Mouse (Mus musculus) embryonic facial prominence, embryonic 11.5 days (tissue): ENCODE results near the gene Chrdl2. TPM values are rescaled to one million over a fixed set of nuclear protein-coding genes. Genes with fewer than 3 reads are reported as not detected.
"Not testable (repeated sequence)": the region's sequence is repeated elsewhere in the genome, so short reads cannot be mapped to it uniquely, and the experiment has no call there.

Experiments
- ATAC-seq: fragments of 200-750 bp; cut with Nextera tagmentation; replicated peaks from 2 replicates; pipeline ENCODE4 v1.8.0; 2017; ENCODE audit warnings: low read depth; ENCODE audit not compliant: insufficient number of reproducible peaks, low FRiP score, low TSS enrichment
- DNase-seq: peaks from one replicate; pipeline ENCODE4 v3.0.0-alpha.2; 2015; ENCODE audit warnings: low spot score
- H3K27ac ChIP-seq: fragments of 300-500 bp; sonication (generic); replicated peaks from 2 replicates; pipeline ENCODE4 v1.5.1; 2014; ENCODE audit warnings: mild to moderate bottlenecking, low read depth, low read length, control low read depth
- H3K27me3 ChIP-seq: fragments of 300-500 bp; sonication (generic); 2 replicates; pipeline ENCODE4 v1.6.1; 2014; ENCODE audit warnings: mild to moderate bottlenecking, low read length, moderate library complexity, mixed read lengths; ENCODE audit not compliant: control insufficient read depth, insufficient read depth
- H3K36me3 ChIP-seq: fragments of 300-500 bp; sonication (generic); replicated peaks from 2 replicates; pipeline ENCODE4 v1.6.1; 2014; ENCODE audit warnings: low read depth, mild to moderate bottlenecking, low read length, moderate library complexity, mixed read lengths; ENCODE audit not compliant: control insufficient read depth, insufficient read depth
- H3K4me1 ChIP-seq: fragments of 300-500 bp; sonication (generic); 2 replicates; pipeline ENCODE4 v1.6.1; 2014; ENCODE audit warnings: low read length, mixed read lengths; ENCODE audit not compliant: control insufficient read depth, insufficient read depth
- H3K4me2 ChIP-seq: fragments of 300-500 bp; sonication (generic); 2 replicates; pipeline ENCODE4 v1.6.1; 2014; ENCODE audit warnings: low read depth, mild to moderate bottlenecking, control low read depth, low read length, moderate library complexity
- H3K4me3 ChIP-seq: fragments of 300-500 bp; sonication (generic); 2 replicates; pipeline ENCODE4 v1.5.1; 2014; ENCODE audit warnings: low read depth, low read length, control low read depth
- H3K9ac ChIP-seq: fragments of 300-500 bp; sonication (generic); replicated peaks from 2 replicates; pipeline ENCODE4 v1.6.1; 2014; ENCODE audit warnings: mild to moderate bottlenecking, control low read depth, low read length
- H3K9me3 ChIP-seq: fragments of 300-500 bp; sonication (generic); replicated peaks from 2 replicates; pipeline ENCODE4 v1.6.1; 2016; ENCODE audit warnings: mild to moderate bottlenecking, low read length, inconsistent platforms, mixed read lengths; ENCODE audit not compliant: control insufficient read depth
- WGBS: fragments of 180-500 bp; shearing (Covaris S2); extraction: QIAGEN DNeasy Blood & Tissue Kit; methylation state at CpG from one replicate; pipeline ENCODE4 v1.1.7; 2014; 5-methylcytosine and 5-hydroxymethylcytosine counted together
- polyA plus RNA-seq: library from polyadenylated mRNA; unstranded; fragments of >200 nt; fragmentation: Nextera tagmentation; extraction: Ambion mirVana; gene quantifications from 2 replicates; pipeline ENCODE4 v1.2.1, GENCODE M21; 2014

Chrdl2 gene
- polyA plus RNA-seq, 1 experiment from 2014 or later: 0.49 TPM

DNA sequence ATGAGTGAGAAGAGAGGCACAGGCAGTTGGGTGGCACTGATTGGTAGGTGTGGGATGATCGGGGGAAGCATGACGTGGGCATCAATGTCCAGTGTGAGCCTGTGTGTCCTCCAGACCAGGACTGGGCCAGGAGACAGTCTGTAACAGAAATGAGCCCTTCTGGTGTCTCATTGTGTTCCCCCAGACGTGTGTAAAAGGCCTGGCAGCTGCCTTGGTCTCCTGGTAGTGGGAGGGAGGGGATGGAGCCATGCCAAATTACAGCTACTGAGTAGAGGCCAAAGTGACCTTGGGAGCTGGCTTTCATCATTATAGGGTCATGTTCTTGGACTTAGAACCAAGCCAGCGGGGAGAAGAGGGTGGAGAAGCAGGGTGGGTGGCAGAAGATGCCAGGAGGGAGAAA lies 45.9 kb downstream of the Chrdl2 start:
- DNase-seq (no peak), ATAC-seq (no peak)
- Histone ChIP-seq H3K4me2 (no peak overlapping the region), H3K9me3 (no peaks in the 10 kb centered on the region), H3K4me3 (no peak overlapping the region), H3K36me3 (no peaks in the 10 kb centered on the region), H3K4me1 (no peaks in the 10 kb centered on the region), H3K27me3 (no peaks in the 10 kb centered on the region), H3K27ac (no peak overlapping the region), H3K9ac (no peak overlapping the region)
- WGBS: 70% methylated on average over 4 of the region's 4 CpGs

DNA sequence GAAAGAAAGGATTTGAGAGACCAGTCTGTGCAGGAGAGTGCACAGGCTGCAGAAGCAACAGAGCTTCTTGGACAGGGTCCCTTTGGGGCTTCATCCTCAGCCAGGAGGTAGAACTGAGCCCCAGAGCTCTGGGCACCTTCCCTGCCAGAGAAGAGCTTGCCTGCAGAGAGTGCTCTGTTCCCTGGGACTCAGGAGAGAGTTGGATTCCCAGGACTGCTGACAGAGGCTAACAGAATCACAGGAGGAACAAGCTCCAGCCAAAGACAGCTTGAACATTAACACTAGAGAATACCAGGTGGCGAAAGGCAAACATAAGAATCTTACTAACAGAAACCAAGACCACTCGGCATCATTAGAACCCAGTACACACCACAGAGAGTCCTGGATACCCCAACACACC lies 47.0 kb downstream of the Chrdl2 start:
- not testable (repeated sequence) for H3K27me3 ChIP-seq, H3K27ac ChIP-seq, H3K4me2 ChIP-seq, H3K9ac ChIP-seq, H3K9me3 ChIP-seq, ATAC-seq, H3K36me3 ChIP-seq, H3K4me1 ChIP-seq, DNase-seq, H3K4me3 ChIP-seq
- WGBS: 91% methylated on average over 2 of the region's 2 CpGs

DNA sequence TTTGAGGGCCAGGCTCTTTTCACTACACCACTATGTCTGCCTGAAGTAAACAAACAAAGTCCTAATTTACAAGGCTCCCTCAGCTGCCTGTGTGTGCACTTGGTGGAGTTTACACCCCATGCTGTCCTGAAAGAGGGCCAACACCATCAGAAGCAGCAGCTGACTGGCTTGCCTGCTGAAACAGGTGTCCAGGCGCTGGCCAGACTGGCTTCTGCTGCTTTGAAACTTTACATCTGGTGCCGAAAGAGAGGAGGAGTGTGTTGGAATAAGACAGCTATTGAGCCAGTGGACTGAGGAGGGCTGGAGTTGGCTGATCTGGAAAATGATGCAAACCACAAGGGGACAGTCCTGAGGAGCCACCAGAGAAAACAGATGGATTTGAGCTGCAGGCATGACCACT lies 68.0 kb downstream of the Chrdl2 start:
- no peak overlapping the region for H3K4me3 ChIP-seq
- H3K9me3 ChIP-seq: no peaks in the 10 kb centered on the region
- no peak overlapping the region for H3K27ac ChIP-seq
- H3K4me1 ChIP-seq: no peaks in the 10 kb centered on the region
- no peak for DNase-seq
- H3K36me3 ChIP-seq: no peaks in the 10 kb centered on the region
- no peak for ATAC-seq
- no peaks in the 10 kb centered on the region for H3K27me3 ChIP-seq
- H3K4me2 ChIP-seq: no peak overlapping the region
- no peak overlapping the region for H3K9ac ChIP-seq
- 83% methylated on average over 2 of the region's 2 CpGs for WGBS

DNA sequence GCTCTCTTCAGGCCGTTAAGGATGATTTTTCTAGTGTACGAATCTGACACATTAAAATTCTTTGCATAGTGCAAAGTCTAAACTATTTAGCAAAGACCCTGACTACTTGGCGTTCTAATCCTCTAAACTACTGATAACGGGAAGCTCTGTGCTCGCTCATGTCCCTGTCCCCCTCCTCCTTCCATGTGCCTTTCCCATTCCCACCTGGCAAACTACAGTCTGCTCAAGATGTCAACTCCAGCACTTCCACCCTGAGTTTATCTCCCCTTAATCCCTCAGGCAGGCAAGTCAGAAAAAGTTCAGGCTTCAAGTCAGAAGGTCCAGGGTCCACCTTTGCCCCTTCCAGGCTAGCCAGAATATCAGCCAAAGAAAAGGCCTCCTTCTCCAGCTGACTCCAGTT lies 70.3 kb downstream of the Chrdl2 start:
- 91% methylated on average over 5 of the region's 5 CpGs for WGBS
- no peak for DNase-seq
- H3K4me2 ChIP-seq: no peak overlapping the region
- no peaks in the 10 kb centered on the region for H3K4me1 ChIP-seq
- no peaks in the 10 kb centered on the region for H3K27me3 ChIP-seq
- no peak for ATAC-seq
- H3K4me3 ChIP-seq: no peak overlapping the region
- H3K9ac ChIP-seq: no peak overlapping the region
- no peaks in the 10 kb centered on the region for H3K36me3 ChIP-seq
- H3K27ac ChIP-seq: no peak overlapping the region
- no peaks in the 10 kb centered on the region for H3K9me3 ChIP-seq

DNA sequence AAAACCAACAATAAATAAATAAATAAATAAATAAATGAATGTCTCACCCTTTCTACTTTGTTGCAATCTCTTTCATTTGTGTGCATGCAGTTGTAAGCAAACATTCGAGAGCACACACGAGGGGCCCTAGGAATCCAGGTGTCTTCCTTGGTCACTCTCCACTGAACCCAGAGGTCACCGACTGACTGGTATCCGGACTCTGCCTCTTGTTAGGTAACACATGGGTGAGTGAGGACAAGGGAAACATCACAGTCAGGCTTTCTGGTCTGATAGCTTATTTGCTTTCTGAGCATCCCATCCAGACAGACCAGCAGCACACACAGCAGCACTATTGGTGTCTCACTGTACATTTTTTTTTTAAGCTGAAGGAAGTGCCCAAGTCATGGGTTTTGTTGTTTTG lies 71.1 kb downstream of the Chrdl2 start:
- H3K4me3 ChIP-seq: no peak overlapping the region
- no peak overlapping the region for H3K27ac ChIP-seq
- no peaks in the 10 kb centered on the region for H3K4me1 ChIP-seq
- no peaks in the 10 kb centered on the region for H3K27me3 ChIP-seq
- no peaks in the 10 kb centered on the region for H3K36me3 ChIP-seq
- H3K9ac ChIP-seq: no peak overlapping the region
- no peaks in the 10 kb centered on the region for H3K9me3 ChIP-seq
- WGBS: 86% methylated on average over 4 of the region's 4 CpGs
- DNase-seq: no peak
- no peak overlapping the region for H3K4me2 ChIP-seq
- ATAC-seq: no peak

DNA sequence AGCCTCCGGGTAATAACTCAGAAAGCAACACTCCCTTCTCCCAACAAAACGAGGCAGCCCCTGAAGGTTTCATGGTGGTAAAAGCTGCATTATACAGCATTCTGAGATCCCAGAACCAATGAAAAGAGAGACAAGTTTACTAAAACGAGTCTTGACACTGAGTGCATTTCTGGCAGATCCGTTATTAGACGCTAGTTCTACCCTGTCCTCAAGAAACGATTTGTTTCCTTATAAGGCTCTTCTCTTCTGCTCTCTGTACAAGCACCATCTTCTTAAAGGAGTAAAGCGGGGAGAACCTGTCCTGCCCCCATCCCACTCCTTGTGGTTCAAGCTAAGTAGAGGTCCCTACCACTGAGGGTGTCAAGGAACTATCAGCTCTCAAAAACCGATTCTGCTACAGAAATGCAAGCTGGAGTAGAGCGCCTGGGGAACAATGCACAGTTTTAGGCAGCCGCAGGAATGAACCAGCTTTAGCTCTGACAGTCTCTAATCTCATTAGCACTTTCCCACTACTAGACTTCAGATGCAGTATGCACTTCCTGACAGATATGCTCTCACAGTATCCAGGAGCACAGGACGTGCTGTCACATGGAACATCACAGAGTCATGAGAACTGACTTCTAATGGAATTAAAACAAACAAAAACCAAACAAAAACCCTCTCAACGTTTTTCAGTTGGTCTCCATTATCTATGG lies 74.3 kb downstream of the Chrdl2 start:
- DNase-seq (no peak), ATAC-seq (no peak)
- H3K9me3 ChIP-seq: no peaks in the 10 kb centered on the region
- H3K9ac ChIP-seq: no peak overlapping the region
- H3K4me3 ChIP-seq: no peak overlapping the region
- no peak overlapping the region for H3K4me2 ChIP-seq
- peaks cover under 1% of the 10 kb centered on the region for H3K36me3 ChIP-seq
- no peak overlapping the region for H3K27ac ChIP-seq
- 78% methylated on average over 12 of the region's 12 CpGs for WGBS
- H3K27me3 ChIP-seq: no peaks in the 10 kb centered on the region
- no peaks in the 10 kb centered on the region for H3K4me1 ChIP-seq

DNA sequence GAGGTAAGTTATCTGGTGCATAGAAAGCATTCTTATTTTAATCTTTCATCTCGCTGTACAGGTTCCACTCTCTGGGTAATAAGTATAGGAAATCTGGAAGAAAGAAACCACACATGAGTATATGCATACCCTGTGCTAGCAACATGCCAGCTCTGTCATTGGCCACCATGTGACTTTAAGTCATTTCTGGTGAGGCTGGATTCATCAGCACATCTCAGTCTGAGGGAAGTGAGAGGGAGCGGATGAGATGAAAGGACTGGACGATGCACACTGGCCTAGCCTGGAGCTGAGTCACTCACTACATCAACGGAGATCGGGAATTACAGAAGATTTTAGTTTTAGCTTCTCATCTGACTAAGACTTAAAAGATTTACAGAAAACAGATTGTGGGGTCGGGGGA lies 76.9 kb downstream of the Chrdl2 start:
- DNase-seq (no peak), ATAC-seq (no peak)
- Histone ChIP-seq H3K36me3 (peaks cover 10% of the 10 kb centered on the region), H3K9me3 (no peaks in the 10 kb centered on the region), H3K4me3 (no peak overlapping the region), H3K27ac (no peak overlapping the region), H3K9ac (no peak overlapping the region), H3K4me2 (no peak overlapping the region), H3K27me3 (no peaks in the 10 kb centered on the region), H3K4me1 (no peaks in the 10 kb centered on the region)
- 94% methylated on average over 6 of the region's 6 CpGs for WGBS

DNA sequence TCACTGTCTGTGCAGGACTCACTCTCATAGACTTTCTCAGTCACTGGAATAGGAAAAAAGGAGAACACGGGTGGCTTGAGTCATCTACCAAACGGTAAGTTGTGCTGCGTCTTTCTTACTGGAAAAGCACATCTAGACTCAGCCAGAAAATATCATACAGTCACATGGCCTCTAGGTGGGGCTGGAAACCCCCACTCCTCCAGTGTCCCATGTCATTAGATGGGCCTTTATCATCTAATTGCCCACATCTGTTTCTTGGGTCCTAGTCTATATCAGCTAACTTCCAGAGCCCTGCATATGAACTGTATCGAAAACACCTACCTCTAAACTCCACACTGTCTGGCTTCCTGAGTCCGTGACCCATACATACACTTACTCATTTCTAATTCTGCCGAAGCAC lies 77.8 kb downstream of the Chrdl2 start:
- DNase-seq: peak; percentile 25
- no peaks in the 10 kb centered on the region for H3K4me1 ChIP-seq
- H3K9ac ChIP-seq: no peak overlapping the region
- H3K4me2 ChIP-seq: no peak overlapping the region
- peaks cover 10% of the 10 kb centered on the region for H3K36me3 ChIP-seq
- ATAC-seq: no peak
- H3K4me3 ChIP-seq: no peak overlapping the region
- H3K27me3 ChIP-seq: no peaks in the 10 kb centered on the region
- no peak overlapping the region for H3K27ac ChIP-seq
- no peaks in the 10 kb centered on the region for H3K9me3 ChIP-seq
- 78% methylated on average over 6 of the region's 6 CpGs for WGBS
